Mouse (Mus musculus): ENCODE measurements around the gene Ranbp9.

- TF ChIP-seq E2F4 (IDR thresholded peaks at IDR 0.05; ENCODE audit: borderline replicate concordance, low read depth, low read length): no peak
- TF ChIP-seq POLR2A (IDR thresholded peaks at IDR 0.05; ENCODE audit: control insufficient read depth in 1 of 2, insufficient read depth in 1 of 2, low read depth in 1 of 2, low read length in 2 of 2, poor library complexity in 1 of 2): no peak
- TF ChIP-seq MYC (IDR thresholded peaks at IDR 0.05; ENCODE audit: low read depth, low read length): no peak
- no peak for TF ChIP-seq BHLHE40 (IDR thresholded peaks at IDR 0.05; ENCODE audit: borderline replicate concordance, low read depth, low read length)
- TF ChIP-seq EP300 (IDR thresholded peaks at IDR 0.05; ENCODE audit: low read depth in 1 of 2, low read length in 2 of 2): no peak
- no peak for TF ChIP-seq CTCF (IDR thresholded peaks at IDR 0.05 in 2 of 3, conservative IDR thresholded peaks at IDR 0.05 in 1 of 3; ENCODE audit: control insufficient read depth in 1 of 3, insufficient read depth in 1 of 3, low read depth in 2 of 3, low read length in 3 of 3, poor library complexity in 1 of 3, severe bottlenecking in 1 of 3)
- no peak for TF ChIP-seq MAFK (IDR thresholded peaks at IDR 0.05; ENCODE audit: borderline replicate concordance, low read depth, low read length)
Observed at GRCm38 (mm10) chr13:43474722-43475121, 6.4 kb downstream of the Ranbp9 start.
